Mouse (Mus musculus) forebrain, embryonic 16.5 days (tissue): ENCODE measurements at regions not wholly inside any gene's neighbourhood (a gene's known extent, or its start where the extent isn't known, plus 50 kb on each side); places are given as distances from the start of the nearest gene placed in this dataset.

Source experiments
- ATAC-seq: fragments of 200-750 bp; cut with Nextera tagmentation; 2 replicates; pipeline ENCODE4 v1.8.0; 2017; ENCODE audit warnings: mild to moderate bottlenecking, moderate library complexity
- H3K27ac ChIP-seq: fragments of 300-500 bp; sonication (generic); 2 replicates; pipeline ENCODE4 v1.5.1; 2014; ENCODE audit warnings: low read length, control low read depth
- H3K27me3 ChIP-seq: fragments of 300-500 bp; sonication (generic); replicated peaks from 2 replicates; pipeline ENCODE4 v1.6.1; 2014; ENCODE audit warnings: low read length; ENCODE audit not compliant: control insufficient read depth, insufficient read depth
- H3K36me3 ChIP-seq: fragments of 300-500 bp; sonication (generic); 2 replicates; pipeline ENCODE4 v1.6.1; 2014; ENCODE audit not compliant: control insufficient read depth, insufficient read depth
- H3K4me1 ChIP-seq: fragments of 300-500 bp; sonication (generic); replicated peaks from 2 replicates; pipeline ENCODE4 v1.6.1; 2014; ENCODE audit warnings: low read length; ENCODE audit not compliant: control insufficient read depth, insufficient read depth
- H3K4me2 ChIP-seq: fragments of 300-500 bp; sonication (generic); 2 replicates; pipeline ENCODE4 v1.6.1; 2014; ENCODE audit warnings: mild to moderate bottlenecking, low read length, control low read depth
- H3K4me3 ChIP-seq: fragments of 300-500 bp; sonication (generic); replicated peaks from 2 replicates; pipeline ENCODE4 v1.5.1; 2014; ENCODE audit warnings: mild to moderate bottlenecking, low read length, control low read depth
- H3K9ac ChIP-seq: fragments of 300-500 bp; sonication (generic); replicated peaks from 2 replicates; pipeline ENCODE4 v1.6.1; 2014; ENCODE audit warnings: low read depth, low read length, control low read depth
- H3K9me3 ChIP-seq: fragments of 300-500 bp; sonication (generic); 2 replicates; pipeline ENCODE4 v1.6.1; 2016; ENCODE audit warnings: low read length; ENCODE audit not compliant: control insufficient read depth
- WGBS: fragments of 180-500 bp; shearing (Covaris S2); extraction: QIAGEN DNeasy Blood & Tissue Kit; methylation state at CpG from one replicate; pipeline ENCODE4 v1.1.7; 2014; 5-methylcytosine and 5-hydroxymethylcytosine counted together

GRCm38 (mm10) chr13:85570886-85571527 lies 282.1 kb upstream of the Rasa1 start:
- H3K4me2 ChIP-seq, result no peak overlapping the region
- no peak overlapping the region for H3K9ac ChIP-seq
- no peaks in the 10 kb centered on the region for H3K27me3 ChIP-seq
- H3K4me3 ChIP-seq, result no peak overlapping the region
- ATAC-seq, result no peak
- H3K9me3 ChIP-seq, result no peaks in the 10 kb centered on the region
- WGBS, result 31% methylated on average over 2 of the region's 2 CpGs
- H3K36me3 ChIP-seq, result no peaks in the 10 kb centered on the region
- no peak overlapping the region for H3K27ac ChIP-seq
- no peaks in the 10 kb centered on the region for H3K4me1 ChIP-seq

GRCm38 (mm10) chr13:85557821-85558220 lies 268.9 kb upstream of the Rasa1 start:
- Histone ChIP-seq H3K9me3 (no peaks in the 10 kb centered on the region), H3K36me3 (no peaks in the 10 kb centered on the region), H3K27ac (no peak overlapping the region), H3K9ac (no peak overlapping the region), H3K4me3 (no peak overlapping the region), H3K4me1 (no peaks in the 10 kb centered on the region), H3K27me3 (no peaks in the 10 kb centered on the region), H3K4me2 (no peak overlapping the region)
- ATAC-seq, result no peak
- 85% methylated on average over 2 of the region's 2 CpGs for WGBS

- Histone ChIP-seq H3K4me3 (no peak overlapping the region), H3K36me3 (no peaks in the 10 kb centered on the region), H3K9ac (no peak overlapping the region), H3K27ac (no peak overlapping the region), H3K27me3 (no peaks in the 10 kb centered on the region), H3K9me3 (no peaks in the 10 kb centered on the region), H3K4me1 (no peaks in the 10 kb centered on the region), H3K4me2 (no peak overlapping the region)
- peak; percentile 75 for ATAC-seq
- WGBS, result 12% methylated on average over 5 of the region's 5 CpGs
Measured at GRCm38 (mm10) chr13:85556101-85556853, 267.3 kb upstream of the Rasa1 start.

- Histone ChIP-seq H3K4me2 (no peak overlapping the region), H3K36me3 (no peaks in the 10 kb centered on the region), H3K9me3 (no peaks in the 10 kb centered on the region), H3K4me3 (no peak overlapping the region), H3K9ac (no peak overlapping the region), H3K27ac (no peak overlapping the region), H3K4me1 (no peaks in the 10 kb centered on the region), H3K27me3 (no peaks in the 10 kb centered on the region)
- WGBS, result 83% methylated on average over 3 of the region's 3 CpGs
- ATAC-seq, result no peak
Measured at GRCm38 (mm10) chr13:85553072-85553471, 264.1 kb upstream of the Rasa1 start.

GRCm38 (mm10) chr13:85509671-85510070 lies 220.7 kb upstream of the Rasa1 start:
- no peaks in the 10 kb centered on the region for H3K9me3 ChIP-seq
- H3K4me1 ChIP-seq, result no peaks in the 10 kb centered on the region
- H3K4me3 ChIP-seq, result no peak overlapping the region
- H3K27ac ChIP-seq, result no peak overlapping the region
- H3K36me3 ChIP-seq, result no peaks in the 10 kb centered on the region
- no peaks in the 10 kb centered on the region for H3K27me3 ChIP-seq
- ATAC-seq, result no peak
- 90% methylated on average over 1 of the region's 1 CpGs for WGBS
- no peak overlapping the region for H3K4me2 ChIP-seq
- H3K9ac ChIP-seq, result no peak overlapping the region

GRCm38 (mm10) chr13:85508552-85508951 lies 219.6 kb upstream of the Rasa1 start:
- H3K9ac ChIP-seq, result no peak overlapping the region
- no peak for ATAC-seq
- H3K4me2 ChIP-seq, result no peak overlapping the region
- no peaks in the 10 kb centered on the region for H3K27me3 ChIP-seq
- no peaks in the 10 kb centered on the region for H3K4me1 ChIP-seq
- WGBS, result 93% methylated on average over 1 of the region's 1 CpGs
- no peaks in the 10 kb centered on the region for H3K36me3 ChIP-seq
- H3K27ac ChIP-seq, result no peak overlapping the region
- no peaks in the 10 kb centered on the region for H3K9me3 ChIP-seq
- H3K4me3 ChIP-seq, result no peak overlapping the region

- no peak overlapping the region for H3K4me2 ChIP-seq
- no peak for ATAC-seq
- H3K36me3 ChIP-seq, result no peaks in the 10 kb centered on the region
- WGBS, result 83% methylated on average over 6 of the region's 6 CpGs
- no peak overlapping the region for H3K4me3 ChIP-seq
- H3K4me1 ChIP-seq, result no peaks in the 10 kb centered on the region
- H3K9ac ChIP-seq, result no peak overlapping the region
- no peaks in the 10 kb centered on the region for H3K9me3 ChIP-seq
- H3K27ac ChIP-seq, result no peak overlapping the region
- no peaks in the 10 kb centered on the region for H3K27me3 ChIP-seq
Measured at GRCm38 (mm10) chr13:85507374-85508101, 218.6 kb upstream of the Rasa1 start.

- Histone ChIP-seq H3K27me3 (no peaks in the 10 kb centered on the region), H3K4me2 (no peak overlapping the region), H3K4me3 (no peak overlapping the region), H3K27ac (no peak overlapping the region), H3K9ac (no peak overlapping the region), H3K36me3 (no peaks in the 10 kb centered on the region), H3K4me1 (no peaks in the 10 kb centered on the region), H3K9me3 (no peaks in the 10 kb centered on the region)
- no peak for ATAC-seq
- WGBS, result 77% methylated on average over 1 of the region's 1 CpGs
Measured at GRCm38 (mm10) chr13:85506875-85507274, 217.9 kb upstream of the Rasa1 start.

GRCm38 (mm10) chr13:85506030-85506429 lies 217.1 kb upstream of the Rasa1 start:
- Histone ChIP-seq H3K27ac (no peak overlapping the region), H3K36me3 (no peaks in the 10 kb centered on the region), H3K4me2 (no peak overlapping the region), H3K9me3 (no peaks in the 10 kb centered on the region), H3K9ac (no peak overlapping the region), H3K27me3 (no peaks in the 10 kb centered on the region), H3K4me3 (no peak overlapping the region), H3K4me1 (no peaks in the 10 kb centered on the region)
- ATAC-seq, result no peak
- WGBS, result 61% methylated on average over 1 of the region's 1 CpGs
